21 mouse cellular contexts compared by ENCODE assay signal in the genomic region with DNA sequence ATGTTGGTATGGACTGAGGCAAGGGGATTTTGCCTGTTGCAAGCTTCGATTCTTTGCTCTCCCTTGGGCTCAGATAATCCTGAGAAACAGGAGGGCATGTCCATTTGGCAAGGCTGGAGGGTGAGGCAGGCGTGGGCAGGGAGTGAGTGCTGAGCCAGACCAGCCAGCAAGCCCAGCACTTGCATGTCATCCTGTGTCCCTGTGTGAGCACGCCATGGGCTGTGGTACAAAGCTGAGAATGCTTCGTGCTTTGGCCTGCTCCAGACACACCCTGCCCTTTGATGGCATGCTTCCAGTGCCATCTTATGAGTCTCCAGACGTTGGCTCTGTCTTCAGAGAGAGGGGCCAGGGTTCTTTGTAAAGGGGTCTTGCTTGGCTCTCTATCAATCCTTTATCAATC.
DNase-seq lines count a peak whose midpoint lies in the region; ATAC-seq and TF ChIP-seq lines count a peak whose summit lies in the region.
"Had no signal": no experiment of that assay in that cellular context is flagged by ENCODE, and none has a peak within 500 bp of the region (broad histone marks: within the 10 kb centered on the region; RNA-seq: fewer than 3 reads in every experiment).

No protein-coding gene starts in this region.

- H3K4me3 ChIP-seq in G1E (ENCODE audit: low read depth, low read length), result peak overlapping the region; percentile 31; the same call in 1 of the 2 replicates
- H3K4me3 ChIP-seq: embryonic facial prominence, embryonic 10.5 days; embryonic facial prominence, embryonic 12.5 days; forebrain, embryonic 10.5 days; forebrain, embryonic 12.5 days had no signal

- peak; percentile 16 to 34 for DNase-seq in cerebellum, postnatal 14 days
- DNase-seq in cerebellum, adult 9-10 months, result no peak
- DNase-seq in heart, adult 11 months, result peak; percentile 85
- DNase-seq in heart, adult 9 months (ENCODE audit: low spot score in 2 of 2), result no peak
- DNase-seq in G1E (ENCODE audit: low spot score), result no peak
- peak; percentile 84 for DNase-seq in fat pad, adult 2 months (ENCODE audit: extremely low read depth, low read depth, low spot score)
- no peak for DNase-seq in left cerebral cortex, postnatal 36 days (ENCODE audit: low spot score in 2 of 2)
- DNase-seq in right cerebral cortex, adult 18-20 months, result no peak
- DNase-seq: adrenal gland, adult 8-10 months; adrenal gland, postnatal 14 days; adrenal gland, postnatal 36 days; cerebellum, adult 11-12 months; cerebellum, postnatal 36 days had no signal

- H3K27me3 ChIP-seq in G1E (ENCODE audit: insufficient read depth, low read length), result no peaks in the 10 kb centered on the region
- H3K27me3 ChIP-seq: embryonic facial prominence, embryonic 12.5 days; Patski had no signal

- no peaks in the 10 kb centered on the region for H3K36me3 ChIP-seq in G1E (replicated peaks)
- H3K36me3 ChIP-seq: embryonic facial prominence, embryonic 10.5 days; embryonic facial prominence, embryonic 12.5 days; forebrain, embryonic 10.5 days; forebrain, embryonic 12.5 days had no signal

- ATAC-seq in G1E (ENCODE audit: extremely low read depth, insufficient number of reproducible peaks, low FRiP score, poor library complexity, severe bottlenecking), result no peak
- ATAC-seq: activated CD4-positive, CD25-positive, alpha-beta regulatory T cell, adult 4 months; forebrain, embryonic 14.5 days; forebrain, embryonic 16.5 days; Patski had no signal

- peaks cover 74% of the 10 kb centered on the region for H3K9me3 ChIP-seq in G1E (replicated peaks)
- H3K9me3 ChIP-seq: embryonic facial prominence, embryonic 10.5 days; embryonic facial prominence, embryonic 12.5 days; forebrain, embryonic 10.5 days; forebrain, embryonic 12.5 days had no signal

- TF ChIP-seq CTCF in G1E (IDR thresholded peaks at IDR 0.05; ENCODE audit: low read depth, low read length), result no peak

- intact Hi-C loops in left cerebral cortex, postnatal 36 days (cut with DNase I), result no loop called here

- no peaks in the 10 kb centered on the region for H3K4me1 ChIP-seq in G1E (ENCODE audit: insufficient read depth, low read depth, low read length)
- H3K4me1 ChIP-seq: embryonic facial prominence, embryonic 12.5 days had no signal

Comparison
In these comparisons a context has a peak if more than half of its experiments do, and no peak if none do; other contexts are left out.
1. DNase-seq: peak in cerebellum, postnatal 14 days (2 of 2), heart, adult 11 months (single experiment) and fat pad, adult 2 months (single experiment); none in cerebellum, adult 9-10 months (single experiment), heart, adult 9 months (0 of 2), G1E (single experiment), left cerebral cortex, postnatal 36 days (0 of 2) and right cerebral cortex, adult 18-20 months (single experiment).